Mouse (Mus musculus) left cerebral cortex, postnatal 4 days (tissue): ENCODE data around the gene Vmn2r85. TPM values are rescaled to one million over a fixed set of nuclear protein-coding genes. Genes with fewer than 3 reads are reported as not detected.
"Not testable (repeated sequence)": the region's sequence is repeated elsewhere in the genome, so short reads cannot be mapped to it uniquely, and the experiment has no call there.

Experiments used
- DNase-seq: peaks from one replicate; pipeline ENCODE4 v3.0.0-alpha.2; 2022
- intact Hi-C: fragments of 180-260 bp; cut with DNase I; formaldehyde crosslinking; loops from one replicate; pipeline ENCODE4 v1.15.1; 2025
- total RNA-seq, 2 experiments: library from RNA; stranded (reverse); gene quantifications; 2 replicates each; pipeline ENCODE4 v1.2.3; 2021

Gene Vmn2r85
- total RNA-seq = under 1 TPM; 0.20 to 0.32 TPM

- intact Hi-C loops, DNase-seq: not testable (repeated sequence)
Measured at GRCm38 (mm10) chr10:130429603-130430002, at the start of gene Vmn2r85. Gene Vmn2r85 (minus strand): TSS chr10:130429703.

- peak; percentile 67 for DNase-seq
- intact Hi-C loops = no loop called here
Measured at GRCm38 (mm10) chr10:130470311-130470760, 40.8 kb upstream of the Vmn2r85 start.

GRCm38 (mm10) chr10:130455950-130456349 is 26.4 kb upstream of the Vmn2r85 start, which contains the start of gene Vmn2r86:
Gene Vmn2r86 (minus strand): TSS chr10:130456050.
- intact Hi-C loops, DNase-seq: not testable (repeated sequence)

GRCm38 (mm10) chr10:130444776-130445175 is 15.3 kb upstream of the Vmn2r85 start:
- DNase-seq = peak; percentile 1
- intact Hi-C loops = no loop called here

- DNase-seq = not testable (repeated sequence)
Measured at GRCm38 (mm10) chr10:130434185-130434898, 4.8 kb upstream of the Vmn2r85 start.

GRCm38 (mm10) chr10:130422368-130422767 is 7.1 kb downstream of the Vmn2r85 start:
- intact Hi-C loops, DNase-seq: not testable (repeated sequence)

More at GRCm38 (mm10) chr10:130434185-130434898, 4.8 kb upstream of the Vmn2r85 start:
- intact Hi-C loops = not testable (repeated sequence)

- DNase-seq = no peak
- intact Hi-C loops = no loop called here
Measured at GRCm38 (mm10) chr10:130420401-130420800, 9.1 kb downstream of the Vmn2r85 start.

GRCm38 (mm10) chr10:130419954-130420353 is 9.5 kb downstream of the Vmn2r85 start:
- intact Hi-C loops = not testable (repeated sequence)

GRCm38 (mm10) chr10:130416352-130416751 is 13.2 kb downstream of the Vmn2r85 start:
- intact Hi-C loops, DNase-seq: not testable (repeated sequence)

More at GRCm38 (mm10) chr10:130419954-130420353, 9.5 kb downstream of the Vmn2r85 start:
- DNase-seq = not testable (repeated sequence)

- intact Hi-C loops, DNase-seq: not testable (repeated sequence)
Measured at GRCm38 (mm10) chr10:130412167-130412698, 17.3 kb downstream of the Vmn2r85 start.

GRCm38 (mm10) chr10:130394232-130394631 is 35.3 kb downstream of the Vmn2r85 start, which contains the start of gene Vmn2r84:
Gene Vmn2r84 (minus strand): TSS chr10:130394332.
- intact Hi-C loops = no loop called here
- no peak for DNase-seq

GRCm38 (mm10) chr10:130375145-130375544 is 54.4 kb downstream of the Vmn2r85 start:
- intact Hi-C loops = no loop called here
- DNase-seq = no peak

- intact Hi-C loops = no loop called here
- no peak for DNase-seq
Measured at GRCm38 (mm10) chr10:130372491-130373173, 56.9 kb downstream of the Vmn2r85 start.

- intact Hi-C loops = no loop called here
- no peak for DNase-seq
Measured at GRCm38 (mm10) chr10:130371644-130372043, 57.9 kb downstream of the Vmn2r85 start.

GRCm38 (mm10) chr10:130370005-130370682 is 59.4 kb downstream of the Vmn2r85 start:
- intact Hi-C loops = no loop called here
- DNase-seq = no peak

- intact Hi-C loops = no loop called here
Measured at GRCm38 (mm10) chr10:130368384-130368783, 61.1 kb downstream of the Vmn2r85 start.

GRCm38 (mm10) chr10:130364766-130365165 is 64.7 kb downstream of the Vmn2r85 start:
- no peak for DNase-seq
- intact Hi-C loops = no loop called here

More at GRCm38 (mm10) chr10:130368384-130368783, 61.1 kb downstream of the Vmn2r85 start:
- DNase-seq = no peak
